Mouse (Mus musculus): ENCODE results near the gene Sox15. TPM values are rescaled to one million over a fixed set of nuclear protein-coding genes. Genes with fewer than 3 reads are reported as not detected.
"Not testable (repeated sequence)": the region's sequence is repeated elsewhere in the genome, so short reads cannot be mapped to it uniquely, and the experiment has no call there.

Sox15 gene
- polyA plus RNA-seq (2017; shearing (Covaris generic)): under 1 TPM in 1 of 2 experiments, not detected in 1; 0.81 TPM

DNA sequence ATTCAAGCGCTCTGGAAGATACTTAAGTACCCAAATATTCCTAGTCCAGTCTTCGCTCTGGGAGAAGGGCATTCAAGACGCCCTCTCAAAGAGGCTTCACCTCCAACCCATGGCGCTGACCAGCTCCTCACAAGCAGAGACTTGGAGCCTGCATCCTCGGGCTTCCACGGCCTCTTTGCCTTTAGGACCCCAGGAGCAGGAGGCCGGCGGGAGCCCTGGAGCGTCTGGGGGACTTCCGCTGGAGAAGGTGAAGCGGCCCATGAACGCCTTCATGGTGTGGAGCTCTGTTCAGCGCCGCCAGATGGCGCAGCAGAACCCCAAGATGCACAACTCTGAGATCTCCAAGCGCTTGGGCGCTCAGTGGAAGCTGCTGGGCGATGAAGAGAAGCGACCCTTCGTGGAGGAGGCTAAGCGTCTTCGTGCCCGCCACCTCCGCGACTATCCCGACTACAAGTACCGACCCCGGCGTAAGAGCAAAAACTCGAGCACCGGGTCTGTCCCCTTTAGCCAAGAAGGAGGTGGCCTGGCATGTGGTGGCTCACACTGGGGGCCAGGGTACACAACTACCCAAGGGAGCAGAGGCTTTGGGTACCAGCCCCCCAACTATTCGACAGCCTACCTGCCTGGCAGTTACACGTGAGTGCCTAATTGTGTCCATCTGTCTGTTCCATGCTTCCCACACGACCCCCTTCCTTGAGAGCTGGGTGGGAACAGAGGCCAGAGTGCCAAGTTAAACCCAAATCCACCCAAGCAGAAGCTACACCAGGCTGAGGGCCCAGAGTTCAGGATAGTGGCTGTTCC, at the start of gene Sox15:
Gene Sox15 (plus strand): TSS at position 51 of the 801 bp plus-strand sequence.
- ATAC-seq: no peak

GRCm38 (mm10) chr11:69605726-69606490, 49.2 kb upstream of the Sox15 start, which contains the start of gene Atp1b2:
TSS of gene Atp1b2 (minus strand) at chr11:69605942.
- ATAC-seq: peak; percentile 77

- no peak for ATAC-seq
Observed at GRCm38 (mm10) chr11:69606491-69606795, 48.7 kb upstream of the Sox15 start.

GRCm38 (mm10) chr11:69606832-69607231, 48.3 kb upstream of the Sox15 start:
- ATAC-seq: no peak

GRCm38 (mm10) chr11:69608525-69608924, 46.6 kb upstream of the Sox15 start:
- ATAC-seq: no peak

GRCm38 (mm10) chr11:69609416-69609815, 45.7 kb upstream of the Sox15 start:
- no peak for ATAC-seq

DNA sequence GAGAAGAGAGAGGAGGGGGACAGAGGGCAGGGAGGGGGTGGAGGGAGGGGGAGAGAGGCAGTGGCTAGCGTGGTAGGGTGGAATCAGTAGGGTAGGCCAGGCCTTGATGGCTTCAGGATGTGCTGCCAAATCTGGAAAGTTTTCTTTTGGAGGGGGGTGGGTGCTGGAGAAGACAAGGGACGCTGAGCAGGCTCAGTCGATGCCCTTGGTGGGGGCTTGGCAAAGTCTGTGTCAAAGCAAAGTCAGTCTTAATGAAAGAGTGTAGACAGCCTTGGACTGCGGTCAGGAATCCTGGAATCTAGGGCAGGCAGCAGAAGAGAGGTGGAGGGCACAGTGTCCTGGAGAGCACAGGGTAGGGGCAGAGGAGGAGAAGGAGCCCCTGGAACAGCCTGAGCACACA, 44.2 kb upstream of the Sox15 start:
- no peak for ATAC-seq

GRCm38 (mm10) chr11:69613553-69614256, 41.4 kb upstream of the Sox15 start:
- ATAC-seq: no peak

GRCm38 (mm10) chr11:69614257-69614588, 40.9 kb upstream of the Sox15 start:
- not testable (repeated sequence) for ATAC-seq

GRCm38 (mm10) chr11:69616781-69617180, 38.3 kb upstream of the Sox15 start:
- ATAC-seq: no peak

GRCm38 (mm10) chr11:69617805-69618204, 37.3 kb upstream of the Sox15 start, which contains the start of gene Shbg:
TSS of gene Shbg (minus strand) at chr11:69617905.
- ATAC-seq: no peak

GRCm38 (mm10) chr11:69620394-69621081, 34.6 kb upstream of the Sox15 start:
- no peak for ATAC-seq

DNA sequence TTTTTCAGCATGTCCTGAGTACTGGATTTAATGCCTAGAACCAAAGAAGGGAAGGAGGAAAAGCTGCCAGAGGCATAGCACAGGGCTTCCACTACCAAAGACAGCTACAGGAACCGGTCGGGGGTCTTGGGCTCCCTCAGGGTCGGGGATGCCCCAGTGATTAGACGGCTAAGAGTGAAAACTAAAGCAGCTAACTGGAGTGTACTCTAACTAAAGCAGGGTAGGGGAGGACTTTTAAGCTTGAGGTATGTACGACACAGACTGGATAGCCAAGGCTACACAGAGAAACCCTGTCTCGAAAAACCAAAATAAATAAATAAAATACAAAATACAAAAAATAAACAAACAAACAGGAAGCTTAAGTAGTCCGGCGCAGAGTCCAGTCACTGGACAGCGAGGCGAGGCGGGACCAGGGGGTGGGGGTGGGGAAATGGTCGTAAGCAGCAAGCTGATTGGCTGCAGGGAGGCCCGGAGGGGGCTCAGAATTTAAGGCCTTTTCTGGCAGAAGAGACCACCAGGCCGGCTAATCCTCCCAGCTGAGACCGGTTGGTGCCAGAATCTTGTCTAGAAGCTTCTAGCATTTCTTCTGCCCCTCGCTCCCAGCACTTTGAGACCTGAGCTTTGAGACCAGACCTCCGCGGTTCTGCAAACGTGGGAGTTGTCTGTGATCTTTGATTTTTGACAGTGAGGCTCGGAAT, 33.4 kb upstream of the Sox15 start, which contains the start of gene Sat2:
Gene Sat2 (plus strand): TSS at position 454 of the 698 bp plus-strand sequence.
- no peak for ATAC-seq

DNA sequence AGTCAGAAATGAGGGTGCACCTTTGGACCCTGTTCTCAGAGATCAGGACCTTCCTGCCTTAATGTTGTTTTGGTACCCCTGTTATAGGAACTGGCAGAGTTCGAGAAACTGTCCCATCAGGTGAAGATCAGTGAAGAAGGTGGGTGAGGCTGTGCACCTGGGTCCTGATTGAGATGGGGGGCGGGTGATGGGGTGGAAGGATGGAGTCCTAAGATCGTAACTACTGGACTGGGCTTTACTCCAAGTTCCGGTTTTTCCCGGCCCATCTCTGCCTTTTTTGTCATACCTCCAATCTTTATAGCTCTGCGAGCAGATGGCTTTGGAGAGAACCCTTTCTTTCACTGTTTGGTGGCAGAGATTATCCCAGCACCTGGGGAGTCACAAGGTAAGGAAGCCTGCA, 32.7 kb upstream of the Sox15 start:
- no peak for ATAC-seq

- ATAC-seq: no peak
Observed at GRCm38 (mm10) chr11:69623006-69623405, 32.1 kb upstream of the Sox15 start.

- ATAC-seq: not testable (repeated sequence)
Observed at GRCm38 (mm10) chr11:69624339-69624738, 30.8 kb upstream of the Sox15 start.

DNA sequence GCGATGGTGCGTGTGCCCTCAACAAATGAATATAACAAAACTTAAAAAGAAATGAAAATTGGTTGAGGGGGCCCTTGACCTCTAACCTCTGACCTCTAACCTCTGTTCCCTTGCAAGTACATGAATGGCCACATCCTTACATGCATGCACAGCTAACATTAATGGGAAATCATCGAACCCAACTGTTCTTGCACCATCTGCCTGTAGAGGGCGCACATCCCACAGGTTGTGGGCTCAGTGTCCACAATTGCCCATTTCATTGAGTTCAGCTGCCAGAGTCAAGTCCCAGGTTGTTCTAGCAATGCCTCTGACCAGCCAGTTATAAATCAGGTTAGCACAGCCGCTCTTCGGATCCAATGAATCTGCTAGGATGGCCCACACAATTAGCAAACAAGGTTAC, 26.8 kb upstream of the Sox15 start:
- ATAC-seq: no peak

DNA sequence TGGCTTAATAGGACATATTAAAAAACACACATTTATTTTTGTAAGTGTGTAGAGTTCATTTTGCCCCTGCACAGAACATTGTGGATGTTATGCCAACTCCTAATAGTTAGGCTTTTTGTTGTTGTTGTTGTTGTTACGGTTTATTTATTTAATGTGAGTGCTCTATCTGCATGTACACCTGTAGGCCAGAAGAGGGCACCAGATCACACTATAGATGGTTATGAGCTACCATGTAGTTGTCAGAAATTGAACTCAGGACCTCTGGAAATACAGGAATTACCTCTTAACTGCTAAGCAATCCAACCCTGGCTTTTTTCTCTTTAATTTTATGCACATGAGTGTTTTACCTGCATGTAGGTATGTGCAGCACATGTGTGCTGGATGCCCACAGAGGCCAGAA, 25.3 kb upstream of the Sox15 start:
- no peak for ATAC-seq

- peak; percentile 95 for ATAC-seq
Observed at GRCm38 (mm10) chr11:69632284-69633089, 22.6 kb upstream of the Sox15 start, which contains the start of gene Fxr2. TSS of gene Fxr2 (plus strand) at chr11:69632990.

GRCm38 (mm10) chr11:69633128-69633866, 21.8 kb upstream of the Sox15 start:
- ATAC-seq: peak; percentile 24

All from CD4-positive, CD25-positive, alpha-beta regulatory T cell, adult 4 months (primary cell).